Mouse (Mus musculus): ENCODE data around the gene Rp9. TPM values are rescaled to one million over a fixed set of nuclear protein-coding genes. Genes with fewer than 3 reads are reported as not detected.
A peak's percentile ranks its signal among the peaks of the same experiment; 100 is the strongest.

The Rp9 gene
- polyA plus RNA-seq, 1 experiment from 2014 or later = 56.0 TPM

GRCm38 (mm10) chr9:22389736-22390245, 79.8 kb downstream of the Rp9 start:
- no peaks in the 10 kb centered on the region for H3K27me3 ChIP-seq (ENCODE audit: insufficient read depth, low read length)
- H3K9ac ChIP-seq (replicated peaks; ENCODE audit: low read length) = peak overlapping the region; percentile 96

GRCm38 (mm10) chr9:22389021-22389476, 80.5 kb downstream of the Rp9 start, which contains the start of gene Anln:
Gene Anln, minus strand, starts transcription at chr9:22389188.
- Histone ChIP-seq H3K4me2 (replicated peaks; ENCODE audit: low read depth, low read length) (peak within 1 kb of the TSS; percentile 92), H3K9me3 (ENCODE audit: low read length) (no peaks in the 10 kb centered on the region), H3K36me3 (ENCODE audit: insufficient read depth, low read length) (no peaks in the 10 kb centered on the region), H3K9ac (replicated peaks; ENCODE audit: low read length) (peak within 1 kb of the TSS; percentile 96), H3K4me1 (ENCODE audit: insufficient read depth, low read length) (peaks cover 18% of the 10 kb centered on the region; the same call in 1 of the 2 replicates), H3K4me3 (ENCODE audit: low read length) (peak within 1 kb of the TSS; percentile 96), H3K27ac (ENCODE audit: low read length) (peak within 1 kb of the TSS; percentile 96), H3K27me3 (ENCODE audit: insufficient read depth, low read length) (no peaks in the 10 kb centered on the region)
- ATAC-seq (ENCODE audit: low FRiP score, low TSS enrichment) = peak; percentile 98
- 0% methylated on average over 42 of the region's 44 CpGs for WGBS

More at GRCm38 (mm10) chr9:22389736-22390245, 79.8 kb downstream of the Rp9 start:
- no peak for ATAC-seq (ENCODE audit: low FRiP score, low TSS enrichment)
- peak overlapping the region; percentile 92 for H3K4me2 ChIP-seq (replicated peaks; ENCODE audit: low read depth, low read length)
- peaks cover 18% of the 10 kb centered on the region; the same call in 1 of the 2 replicates for H3K4me1 ChIP-seq (ENCODE audit: insufficient read depth, low read length)
- 67% methylated on average over 6 of the region's 6 CpGs for WGBS
- peak overlapping the region; percentile 96 for H3K27ac ChIP-seq (ENCODE audit: low read length)
- no peaks in the 10 kb centered on the region for H3K36me3 ChIP-seq (ENCODE audit: insufficient read depth, low read length)
- peak overlapping the region; percentile 96 for H3K4me3 ChIP-seq (ENCODE audit: low read length)
- H3K9me3 ChIP-seq (ENCODE audit: low read length) = no peaks in the 10 kb centered on the region

GRCm38 (mm10) chr9:22388401-22388980, 81.1 kb downstream of the Rp9 start:
- H3K27me3 ChIP-seq (ENCODE audit: insufficient read depth, low read length) = no peaks in the 10 kb centered on the region
- peak overlapping the region; percentile 96 for H3K4me3 ChIP-seq (ENCODE audit: low read length)
- ATAC-seq (ENCODE audit: low FRiP score, low TSS enrichment) = peak; percentile 76
- no peaks in the 10 kb centered on the region for H3K36me3 ChIP-seq (ENCODE audit: insufficient read depth, low read length)
- WGBS = under 1% methylated on average over 41 of the region's 41 CpGs
- H3K9me3 ChIP-seq (ENCODE audit: low read length) = no peaks in the 10 kb centered on the region
- H3K4me2 ChIP-seq (replicated peaks; ENCODE audit: low read depth, low read length) = peak overlapping the region; percentile 92
- H3K9ac ChIP-seq (replicated peaks; ENCODE audit: low read length) = peak overlapping the region; percentile 87
- H3K27ac ChIP-seq (ENCODE audit: low read length) = peak overlapping the region; percentile 96
- H3K4me1 ChIP-seq (ENCODE audit: insufficient read depth, low read length) = peaks cover 18% of the 10 kb centered on the region; the same call in 1 of the 2 replicates

GRCm38 (mm10) chr9:22387901-22388300, 81.6 kb downstream of the Rp9 start:
- H3K27ac ChIP-seq (ENCODE audit: low read length) = peak overlapping the region; percentile 96

DNA sequence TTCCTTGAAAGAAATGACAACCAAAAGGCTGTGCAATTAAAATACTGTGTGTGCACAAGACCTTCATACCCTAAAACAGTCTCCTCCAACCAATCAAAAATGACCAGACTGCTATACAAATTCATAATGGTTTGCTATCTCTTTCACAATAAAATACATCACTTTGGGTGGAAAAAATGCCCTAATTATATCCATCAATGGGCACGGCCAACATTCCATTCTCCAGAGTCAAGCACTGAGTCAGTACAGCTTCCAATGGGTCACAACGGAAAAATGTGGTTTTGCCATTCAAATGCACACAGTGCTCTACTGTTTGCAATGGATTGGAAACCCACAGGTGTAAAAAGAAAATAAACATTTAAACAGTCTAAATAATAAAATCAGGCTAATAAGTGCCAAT, 83.7 kb downstream of the Rp9 start:
- H3K27ac ChIP-seq (ENCODE audit: low read length) = no peak overlapping the region
- WGBS = 66% methylated on average over 2 of the region's 2 CpGs
- H3K9me3 ChIP-seq (ENCODE audit: low read length) = no peaks in the 10 kb centered on the region
- no peak overlapping the region for H3K4me3 ChIP-seq (ENCODE audit: low read length)
- ATAC-seq (ENCODE audit: low FRiP score, low TSS enrichment) = no peak
- no peak overlapping the region for H3K4me2 ChIP-seq (replicated peaks; ENCODE audit: low read depth, low read length)
- no peak overlapping the region for H3K9ac ChIP-seq (replicated peaks; ENCODE audit: low read length)
- peaks cover 10% of the 10 kb centered on the region for H3K36me3 ChIP-seq (ENCODE audit: insufficient read depth, low read length)
- H3K27me3 ChIP-seq (ENCODE audit: insufficient read depth, low read length) = no peaks in the 10 kb centered on the region
- peaks cover 18% of the 10 kb centered on the region; the same call in 1 of the 2 replicates for H3K4me1 ChIP-seq (ENCODE audit: insufficient read depth, low read length)

More at GRCm38 (mm10) chr9:22387901-22388300, 81.6 kb downstream of the Rp9 start:
- no peaks in the 10 kb centered on the region for H3K27me3 ChIP-seq (ENCODE audit: insufficient read depth, low read length)
- peak overlapping the region; percentile 92 for H3K4me2 ChIP-seq (replicated peaks; ENCODE audit: low read depth, low read length)
- no peaks in the 10 kb centered on the region for H3K9me3 ChIP-seq (ENCODE audit: low read length)
- peak overlapping the region; percentile 96 for H3K4me3 ChIP-seq (ENCODE audit: low read length)
- 17% methylated on average over 6 of the region's 6 CpGs for WGBS
- H3K9ac ChIP-seq (replicated peaks; ENCODE audit: low read length) = peak overlapping the region; percentile 87
- H3K4me1 ChIP-seq (ENCODE audit: insufficient read depth, low read length) = peaks cover 18% of the 10 kb centered on the region; the same call in 1 of the 2 replicates
- no peaks in the 10 kb centered on the region for H3K36me3 ChIP-seq (ENCODE audit: insufficient read depth, low read length)
- ATAC-seq (ENCODE audit: low FRiP score, low TSS enrichment) = no peak

DNA sequence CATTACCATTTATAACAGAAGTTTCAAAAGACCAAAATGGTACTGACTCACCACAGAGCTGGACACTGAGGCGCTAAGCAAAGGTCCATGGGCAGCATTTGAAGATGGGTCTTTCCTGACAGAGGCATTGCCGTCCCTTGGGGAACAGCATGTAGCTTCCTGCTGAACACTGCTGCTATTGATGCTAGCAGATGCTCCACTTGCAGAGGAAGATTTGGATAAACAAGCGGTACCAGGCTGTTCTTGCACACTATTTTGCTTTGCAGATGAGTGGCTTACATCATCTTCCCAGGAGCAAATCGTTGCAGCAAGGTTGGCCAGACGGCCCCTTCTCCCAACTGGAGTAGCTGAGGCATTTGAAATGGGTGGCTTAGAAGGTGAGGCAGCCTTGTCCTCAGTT, 93.5 kb downstream of the Rp9 start:
- no peak overlapping the region for H3K9ac ChIP-seq (replicated peaks; ENCODE audit: low read length)
- H3K4me3 ChIP-seq (ENCODE audit: low read length) = no peak overlapping the region
- no peaks in the 10 kb centered on the region for H3K4me1 ChIP-seq (ENCODE audit: insufficient read depth, low read length)
- no peak overlapping the region for H3K27ac ChIP-seq (ENCODE audit: low read length)
- no peaks in the 10 kb centered on the region for H3K9me3 ChIP-seq (ENCODE audit: low read length)
- no peak overlapping the region for H3K4me2 ChIP-seq (replicated peaks; ENCODE audit: low read depth, low read length)
- 93% methylated on average over 5 of the region's 5 CpGs for WGBS
- H3K27me3 ChIP-seq (ENCODE audit: insufficient read depth, low read length) = no peaks in the 10 kb centered on the region
- ATAC-seq (ENCODE audit: low FRiP score, low TSS enrichment) = no peak
- peaks cover 78% of the 10 kb centered on the region for H3K36me3 ChIP-seq (ENCODE audit: insufficient read depth, low read length)

DNA sequence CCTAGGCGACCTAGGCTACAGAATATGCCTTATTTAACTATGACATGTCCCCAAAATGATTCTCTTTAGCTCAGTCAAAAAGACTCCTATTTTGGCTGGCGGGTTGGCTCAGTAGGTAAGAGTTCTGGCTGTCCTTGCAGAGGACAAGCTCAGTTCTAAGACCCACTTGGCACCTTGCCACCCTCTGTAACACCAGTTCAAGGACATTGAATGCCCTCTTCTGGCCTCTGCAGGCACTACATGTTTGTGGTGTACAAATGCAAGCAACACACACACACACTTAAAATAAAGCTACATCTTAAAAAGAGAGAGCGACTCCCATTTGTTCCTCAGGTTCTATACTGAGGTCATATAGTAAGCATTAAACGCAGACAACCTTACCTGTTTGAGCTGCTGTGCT, 96.8 kb downstream of the Rp9 start:
- Histone ChIP-seq H3K27ac (ENCODE audit: low read length) (no peak overlapping the region), H3K4me1 (ENCODE audit: insufficient read depth, low read length) (no peaks in the 10 kb centered on the region), H3K36me3 (ENCODE audit: insufficient read depth, low read length) (peaks cover 67% of the 10 kb centered on the region), H3K9me3 (ENCODE audit: low read length) (no peaks in the 10 kb centered on the region), H3K27me3 (ENCODE audit: insufficient read depth, low read length) (no peaks in the 10 kb centered on the region), H3K4me3 (ENCODE audit: low read length) (no peak overlapping the region), H3K4me2 (replicated peaks; ENCODE audit: low read depth, low read length) (no peak overlapping the region), H3K9ac (replicated peaks; ENCODE audit: low read length) (no peak overlapping the region)
- no peak for ATAC-seq (ENCODE audit: low FRiP score, low TSS enrichment)
- 95% methylated on average over 4 of the region's 4 CpGs for WGBS

GRCm38 (mm10) chr9:22368030-22368429, 101.5 kb downstream of the Rp9 start:
- Histone ChIP-seq H3K36me3 (ENCODE audit: insufficient read depth, low read length) (peaks cover 63% of the 10 kb centered on the region), H3K4me3 (ENCODE audit: low read length) (no peak overlapping the region), H3K27me3 (ENCODE audit: insufficient read depth, low read length) (no peaks in the 10 kb centered on the region), H3K27ac (ENCODE audit: low read length) (no peak overlapping the region), H3K4me2 (replicated peaks; ENCODE audit: low read depth, low read length) (no peak overlapping the region), H3K9me3 (ENCODE audit: low read length) (no peaks in the 10 kb centered on the region), H3K9ac (replicated peaks; ENCODE audit: low read length) (no peak overlapping the region), H3K4me1 (ENCODE audit: insufficient read depth, low read length) (no peaks in the 10 kb centered on the region)
- ATAC-seq (ENCODE audit: low FRiP score, low TSS enrichment) = no peak
- WGBS = 88% methylated on average over 6 of the region's 6 CpGs

GRCm38 (mm10) chr9:22366621-22367020, 102.9 kb downstream of the Rp9 start:
- no peaks in the 10 kb centered on the region for H3K27me3 ChIP-seq (ENCODE audit: insufficient read depth, low read length)
- no peaks in the 10 kb centered on the region for H3K4me1 ChIP-seq (ENCODE audit: insufficient read depth, low read length)
- H3K27ac ChIP-seq (ENCODE audit: low read length) = no peak overlapping the region
- H3K4me3 ChIP-seq (ENCODE audit: low read length) = no peak overlapping the region
- no peak for ATAC-seq (ENCODE audit: low FRiP score, low TSS enrichment)
- H3K36me3 ChIP-seq (ENCODE audit: insufficient read depth, low read length) = peaks cover 62% of the 10 kb centered on the region
- no peak overlapping the region for H3K9ac ChIP-seq (replicated peaks; ENCODE audit: low read length)
- 96% methylated on average over 10 of the region's 10 CpGs for WGBS
- H3K9me3 ChIP-seq (ENCODE audit: low read length) = no peaks in the 10 kb centered on the region
- no peak overlapping the region for H3K4me2 ChIP-seq (replicated peaks; ENCODE audit: low read depth, low read length)

GRCm38 (mm10) chr9:22366221-22366620, 103.3 kb downstream of the Rp9 start:
- Histone ChIP-seq H3K4me2 (replicated peaks; ENCODE audit: low read depth, low read length) (no peak overlapping the region), H3K4me1 (ENCODE audit: insufficient read depth, low read length) (no peaks in the 10 kb centered on the region), H3K36me3 (ENCODE audit: insufficient read depth, low read length) (peaks cover 61% of the 10 kb centered on the region), H3K27ac (ENCODE audit: low read length) (no peak overlapping the region), H3K9ac (replicated peaks; ENCODE audit: low read length) (no peak overlapping the region), H3K9me3 (ENCODE audit: low read length) (no peaks in the 10 kb centered on the region), H3K4me3 (ENCODE audit: low read length) (no peak overlapping the region), H3K27me3 (ENCODE audit: insufficient read depth, low read length) (no peaks in the 10 kb centered on the region)
- no peak for ATAC-seq (ENCODE audit: low FRiP score, low TSS enrichment)
- 99% methylated on average over 2 of the region's 2 CpGs for WGBS
